23 mouse cellular contexts compared by ENCODE assay signal in the genomic region with DNA sequence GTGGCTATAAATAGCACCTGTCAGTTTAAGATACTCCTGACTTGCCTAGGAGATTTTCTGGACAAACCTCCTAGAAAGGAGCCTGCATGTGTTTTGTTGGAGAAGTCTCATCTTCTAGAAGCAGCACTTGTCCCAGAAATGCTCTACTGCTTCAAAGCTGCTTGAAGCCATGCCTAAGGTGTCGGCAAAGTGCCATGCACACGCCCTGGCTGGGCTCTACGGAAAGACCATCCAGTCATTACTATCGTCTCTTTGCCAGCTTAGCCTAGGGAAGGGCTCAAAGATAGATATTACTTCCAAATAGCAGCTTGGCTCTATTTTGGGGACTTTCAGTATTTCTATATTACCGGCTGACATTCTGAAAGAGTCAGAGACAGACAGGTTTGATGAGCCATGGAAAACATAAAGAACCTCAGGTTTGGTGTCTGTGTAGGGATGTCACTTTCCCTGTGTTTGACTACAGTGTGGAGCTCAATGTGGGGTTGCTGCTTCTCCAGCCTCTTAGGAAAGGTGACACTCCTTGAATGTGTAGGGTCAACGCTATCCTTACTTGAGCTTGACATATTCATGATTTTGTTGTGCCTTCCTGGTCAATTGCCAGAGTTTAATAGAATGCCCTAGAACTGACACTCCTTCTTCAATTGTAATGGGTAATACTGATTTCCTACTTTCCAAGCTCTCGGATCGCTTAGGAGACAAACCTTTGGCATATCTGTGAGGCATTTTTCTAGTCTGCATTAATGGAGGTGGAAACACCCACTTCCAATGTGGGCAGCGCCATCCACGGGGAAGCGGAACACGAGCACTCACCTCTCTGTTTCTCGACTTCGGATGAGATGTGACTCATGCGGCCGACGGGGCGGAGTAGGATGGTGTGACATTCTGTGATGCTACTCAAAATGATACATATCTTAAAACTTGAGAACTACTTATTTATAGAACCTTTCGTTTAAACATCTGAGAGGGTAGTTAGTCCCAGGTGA.
DNase-seq lines count a peak whose midpoint lies in the region; ATAC-seq lines count a peak whose summit lies in the region.
"Had no signal": no experiment of that assay in that cellular context is flagged by ENCODE, and none has a peak within 500 bp of the region (broad histone marks: within the 10 kb centered on the region; RNA-seq: fewer than 3 reads in every experiment).

No protein-coding gene starts in this region.

- H3K9me3 ChIP-seq in liver, embryonic 11.5 days (ENCODE audit: control insufficient read depth, low read length): no peaks in the 10 kb centered on the region
- H3K9me3 ChIP-seq in forebrain, embryonic 15.5 days: no peaks in the 10 kb centered on the region
- H3K9me3 ChIP-seq: hindbrain, embryonic 15.5 days; kidney, embryonic 15.5 days; liver, embryonic 13.5 days; lung, embryonic 15.5 days; midbrain, embryonic 12.5 days had no signal

- ATAC-seq in liver, embryonic 11.5 days (replicated peaks; ENCODE audit: low FRiP score): no peak
- no peak for ATAC-seq in forebrain, embryonic 15.5 days (replicated peaks)
- ATAC-seq: forebrain, embryonic 16.5 days; intestine, embryonic 16.5 days; Patski had no signal

- intact Hi-C loops in left cerebral cortex, postnatal 10 days (cut with DNase I): no loop called here

- no peak overlapping the region for H3K27ac ChIP-seq in liver, embryonic 11.5 days (ENCODE audit: low read depth, low read length)
- H3K27ac ChIP-seq in forebrain, embryonic 15.5 days (replicated peaks): no peak overlapping the region
- H3K27ac ChIP-seq: hindbrain, embryonic 15.5 days; kidney, embryonic 15.5 days; liver, embryonic 13.5 days; lung, embryonic 15.5 days; macrophage; midbrain, embryonic 12.5 days had no signal

- DNase-seq in left cerebral cortex, adult 11 months (ENCODE audit: low spot score): peak; percentile 61
- DNase-seq in left cerebral cortex, postnatal 10 days (ENCODE audit: extremely low spot score in 1 of 2, low spot score in 2 of 2): no peak
- peak; percentile 64 for DNase-seq in R1 (ENCODE audit: low read depth, low spot score)
- peak; percentile 79 to 83 for DNase-seq in frontal cortex, postnatal 36 days (ENCODE audit: low spot score in 2 of 2)
- peak; percentile 78 for DNase-seq in right cerebral cortex, postnatal 25 days
- DNase-seq in liver, embryonic 11.5 days (ENCODE audit: low spot score): no peak
- no peak for DNase-seq in urinary bladder, postnatal 10 days (ENCODE audit: low spot score)
- DNase-seq: cerebellum, postnatal 14 days; gastrocnemius, postnatal 36 days; liver, embryonic 13.5 days; retina, postnatal 1 day had no signal

- no peaks in the 10 kb centered on the region for H3K36me3 ChIP-seq in liver, embryonic 11.5 days (ENCODE audit: control insufficient read depth, insufficient read depth, low read length)
- H3K36me3 ChIP-seq in forebrain, embryonic 15.5 days: no peaks in the 10 kb centered on the region
- H3K36me3 ChIP-seq: hindbrain, embryonic 15.5 days; kidney, embryonic 15.5 days; liver, embryonic 13.5 days; lung, embryonic 15.5 days; midbrain, embryonic 12.5 days had no signal

- no peak overlapping the region for H3K4me2 ChIP-seq in liver, embryonic 11.5 days
- H3K4me2 ChIP-seq in forebrain, embryonic 15.5 days (replicated peaks): no peak overlapping the region
- H3K4me2 ChIP-seq: heart, embryonic 11.5 days; hindbrain, embryonic 15.5 days; kidney, embryonic 15.5 days; liver, embryonic 13.5 days; midbrain, embryonic 12.5 days had no signal

- WGBS in liver, embryonic 11.5 days: 92% methylated on average over 19 of the region's 19 CpGs
- 96% methylated on average over 19 of the region's 19 CpGs for WGBS in forebrain, embryonic 15.5 days

- no peaks in the 10 kb centered on the region for H3K4me1 ChIP-seq in liver, embryonic 11.5 days (replicated peaks; ENCODE audit: control insufficient read depth, insufficient read depth, low read length)
- peaks cover 21% of the 10 kb centered on the region for H3K4me1 ChIP-seq in forebrain, embryonic 15.5 days
- H3K4me1 ChIP-seq: liver, embryonic 13.5 days had no signal

- H3K9ac ChIP-seq in liver, embryonic 11.5 days (ENCODE audit: low read depth, low read length): no peak overlapping the region
- H3K9ac ChIP-seq in forebrain, embryonic 15.5 days (replicated peaks): no peak overlapping the region
- H3K9ac ChIP-seq: hindbrain, embryonic 15.5 days; kidney, embryonic 15.5 days; liver, embryonic 13.5 days; lung, embryonic 15.5 days; midbrain, embryonic 12.5 days had no signal

- no peaks in the 10 kb centered on the region for H3K27me3 ChIP-seq in liver, embryonic 11.5 days (replicated peaks; ENCODE audit: control insufficient read depth, insufficient read depth, low read length)
- H3K27me3 ChIP-seq in forebrain, embryonic 15.5 days: no peaks in the 10 kb centered on the region
- H3K27me3 ChIP-seq: hindbrain, embryonic 15.5 days; kidney, embryonic 15.5 days; lung, embryonic 15.5 days; Patski had no signal

- H3K4me3 ChIP-seq in liver, embryonic 11.5 days (ENCODE audit: low read depth, low read length): no peak overlapping the region
- no peak overlapping the region for H3K4me3 ChIP-seq in forebrain, embryonic 15.5 days
- H3K4me3 ChIP-seq: erythroblast, embryonic 14.5 days; hindbrain, embryonic 15.5 days; kidney, embryonic 15.5 days; liver, embryonic 13.5 days; lung, embryonic 15.5 days; midbrain, embryonic 12.5 days; myocyte had no signal

Comparison
In these comparisons a context has a peak if more than half of its experiments do, and no peak if none do; other contexts are left out.
1. DNase-seq: peak in left cerebral cortex, adult 11 months (single experiment), R1 (single experiment), frontal cortex, postnatal 36 days (2 of 2) and right cerebral cortex, postnatal 25 days (single experiment); none in left cerebral cortex, postnatal 10 days (0 of 2), liver, embryonic 11.5 days (single experiment) and urinary bladder, postnatal 10 days (single experiment).